Mouse (Mus musculus): ENCODE results near the gene Gm47841. TPM values are rescaled to one million over a fixed set of nuclear protein-coding genes. Genes with fewer than 3 reads are reported as not detected.
A peak's percentile ranks its signal among the peaks of the same experiment; 100 is the strongest.

The Gm47841 gene
- not detected in 2 replicates for total RNA-seq (2012; rRNA removed)

DNA sequence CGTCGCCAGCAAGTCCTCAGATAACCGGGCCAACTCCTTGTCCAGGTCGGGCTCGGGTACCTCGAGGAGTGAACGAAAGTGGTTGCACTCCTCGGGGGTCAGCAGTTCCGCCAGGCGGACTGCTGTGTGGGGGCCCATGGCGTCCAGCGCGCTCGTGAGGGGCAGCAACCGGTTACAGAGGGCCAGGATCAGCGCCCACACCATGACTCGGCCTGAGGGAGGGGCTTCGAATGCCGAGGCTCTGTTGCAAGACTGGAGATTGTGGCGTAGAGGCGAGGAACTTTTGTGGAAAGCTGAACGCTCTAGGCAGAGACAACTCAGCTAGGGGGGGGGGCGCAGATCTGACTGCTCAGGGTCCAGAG is at the start of gene Gm47841:
Gene Gm47841, minus strand, starts transcription at position 204 of the 362 bp plus-strand sequence.
- no peak for TF ChIP-seq ZNF384 (IDR thresholded peaks at IDR 0.05; ENCODE audit: low read depth, low read length)
- TF ChIP-seq HCFC1 (IDR thresholded peaks at IDR 0.05; ENCODE audit: borderline replicate concordance, insufficient read depth, low read length), result no peak
- no peak for TF ChIP-seq CHD2 (IDR thresholded peaks at IDR 0.05; ENCODE audit: low read depth, low read length)
- TF ChIP-seq MAFK (IDR thresholded peaks at IDR 0.05; ENCODE audit: insufficient read depth, low read depth, low read length), result no peak
- TF ChIP-seq ZC3H11A (IDR thresholded peaks at IDR 0.05; ENCODE audit: borderline replicate concordance, low read depth, low read length), result no peak
- in situ Hi-C loops (cut with MboI; ENCODE audit: low sequenced_read_pairs in 2 of 2, unreplicated experiment in 2 of 2), result no loop called here
- Histone ChIP-seq H3K9ac (ENCODE audit: insufficient read depth, low read depth, low read length, poor library complexity, severe bottlenecking) (peak within 1 kb of the TSS; percentile 67), H3K36me3 (ENCODE audit: control insufficient read depth, insufficient read depth, low read length, poor library complexity, severe bottlenecking) (no peaks in the 10 kb centered on the region), H3K4me1 (ENCODE audit: control insufficient read depth in 2 of 2, insufficient read depth in 2 of 2, low read length in 2 of 2, poor library complexity in 1 of 2) (peaks cover 0 to 8% of the 10 kb centered on the region in 2 experiments; a peak in 1 of 4 replicates), H3K9me3 (ENCODE audit: control insufficient read depth, insufficient read depth, low read depth, low read length) (no peaks in the 10 kb centered on the region), H3K4me3 (ENCODE audit: insufficient read depth in 1 of 2, low read depth in 1 of 2, low read length in 2 of 2, poor library complexity in 1 of 2, severe bottlenecking in 1 of 2) (peak within 1 kb of the TSS; percentile 63 to 68), H3K27ac (ENCODE audit: insufficient read depth, low read depth, low read length, poor library complexity, severe bottlenecking) (no peak within 1 kb of the TSS)
- DNase-seq (ENCODE audit: low read depth, low spot score), result no peak

DNA sequence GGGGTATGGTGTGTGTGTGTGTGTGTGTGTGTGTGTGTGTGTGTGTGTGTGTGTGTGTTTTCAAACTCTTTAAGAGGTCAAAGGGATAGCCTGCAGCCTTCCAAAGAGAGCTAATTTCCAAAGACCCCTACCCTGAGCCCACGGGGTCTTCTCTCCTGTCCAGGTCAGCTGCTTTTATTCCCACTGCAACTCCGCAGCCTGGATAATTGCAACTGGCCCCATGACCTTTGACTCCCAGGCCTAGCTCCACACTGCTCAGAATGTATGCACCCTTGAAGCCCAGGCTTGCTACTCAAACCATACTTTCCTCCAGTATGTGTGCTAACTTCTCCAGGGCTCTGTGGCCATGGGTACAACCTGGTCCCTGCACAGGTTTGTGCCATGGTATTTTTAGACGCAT is 48.2 kb upstream of the Gm47841 start:
- no peak overlapping the region for H3K4me3 ChIP-seq (ENCODE audit: insufficient read depth in 1 of 2, low read depth in 1 of 2, low read length in 2 of 2, poor library complexity in 1 of 2, severe bottlenecking in 1 of 2)
- peaks cover 20 to 40% of the 10 kb centered on the region in 2 experiments for H3K4me1 ChIP-seq (ENCODE audit: control insufficient read depth in 2 of 2, insufficient read depth in 2 of 2, low read length in 2 of 2, poor library complexity in 1 of 2)
- no peak overlapping the region for H3K27ac ChIP-seq (ENCODE audit: insufficient read depth, low read depth, low read length, poor library complexity, severe bottlenecking)
- in situ Hi-C loops (cut with MboI; ENCODE audit: low sequenced_read_pairs in 2 of 2, unreplicated experiment in 2 of 2), result no loop called here
- no peaks in the 10 kb centered on the region for H3K9me3 ChIP-seq (ENCODE audit: control insufficient read depth, insufficient read depth, low read depth, low read length)
- TF ChIP-seq MAFK (IDR thresholded peaks at IDR 0.05; ENCODE audit: insufficient read depth, low read depth, low read length) (no peak), CHD2 (IDR thresholded peaks at IDR 0.05; ENCODE audit: low read depth, low read length) (no peak), ZNF384 (IDR thresholded peaks at IDR 0.05; ENCODE audit: low read depth, low read length) (no peak)
- no peak for DNase-seq (ENCODE audit: low read depth, low spot score)
- H3K9ac ChIP-seq (ENCODE audit: insufficient read depth, low read depth, low read length, poor library complexity, severe bottlenecking), result no peak overlapping the region
- no peaks in the 10 kb centered on the region for H3K36me3 ChIP-seq (ENCODE audit: control insufficient read depth, insufficient read depth, low read length, poor library complexity, severe bottlenecking)

DNA sequence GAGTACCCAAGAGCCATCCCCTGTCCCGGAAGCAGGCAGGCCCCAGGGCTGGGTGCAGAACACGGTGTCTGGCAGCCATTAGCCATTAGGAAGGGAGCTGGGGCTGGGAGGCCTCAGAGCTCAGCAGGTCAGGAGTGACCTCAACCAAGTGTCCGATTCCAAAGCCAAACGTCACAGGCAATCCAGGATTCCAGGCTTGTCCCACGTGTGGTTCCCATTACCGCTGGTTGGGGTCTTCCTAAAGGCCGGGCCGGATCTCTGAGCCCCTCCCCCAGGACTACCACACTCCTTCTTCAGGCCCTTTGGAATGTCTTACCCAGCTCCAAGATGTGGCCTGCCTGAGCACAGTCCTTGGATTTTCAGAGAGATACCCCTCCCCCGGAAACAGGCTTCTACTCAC is 47.8 kb upstream of the Gm47841 start:
- H3K4me3 ChIP-seq (ENCODE audit: insufficient read depth in 1 of 2, low read depth in 1 of 2, low read length in 2 of 2, poor library complexity in 1 of 2, severe bottlenecking in 1 of 2), result peak overlapping the region in 1 of 2 experiments; percentile 2; a peak in 1 of 4 replicates
- peaks cover 20 to 40% of the 10 kb centered on the region in 2 experiments for H3K4me1 ChIP-seq (ENCODE audit: control insufficient read depth in 2 of 2, insufficient read depth in 2 of 2, low read length in 2 of 2, poor library complexity in 1 of 2)
- no peak for DNase-seq (ENCODE audit: low read depth, low spot score)
- H3K9me3 ChIP-seq (ENCODE audit: control insufficient read depth, insufficient read depth, low read depth, low read length), result no peaks in the 10 kb centered on the region
- no peaks in the 10 kb centered on the region for H3K36me3 ChIP-seq (ENCODE audit: control insufficient read depth, insufficient read depth, low read length, poor library complexity, severe bottlenecking)
- TF ChIP-seq ZNF384 (IDR thresholded peaks at IDR 0.05; ENCODE audit: low read depth, low read length) (no peak), ZC3H11A (IDR thresholded peaks at IDR 0.05; ENCODE audit: borderline replicate concordance, low read depth, low read length) (no peak), HCFC1 (IDR thresholded peaks at IDR 0.05; ENCODE audit: borderline replicate concordance, insufficient read depth, low read length) (no peak), CHD2 (IDR thresholded peaks at IDR 0.05; ENCODE audit: low read depth, low read length) (no peak), MAFK (IDR thresholded peaks at IDR 0.05; ENCODE audit: insufficient read depth, low read depth, low read length) (no peak)
- in situ Hi-C loops (cut with MboI; ENCODE audit: low sequenced_read_pairs in 2 of 2, unreplicated experiment in 2 of 2), result no loop called here
- H3K27ac ChIP-seq (ENCODE audit: insufficient read depth, low read depth, low read length, poor library complexity, severe bottlenecking), result peak overlapping the region; percentile 55; the same call in 1 of the 2 replicates
- H3K9ac ChIP-seq (ENCODE audit: insufficient read depth, low read depth, low read length, poor library complexity, severe bottlenecking), result peak overlapping the region; percentile 30; the same call in 1 of the 2 replicates

DNA sequence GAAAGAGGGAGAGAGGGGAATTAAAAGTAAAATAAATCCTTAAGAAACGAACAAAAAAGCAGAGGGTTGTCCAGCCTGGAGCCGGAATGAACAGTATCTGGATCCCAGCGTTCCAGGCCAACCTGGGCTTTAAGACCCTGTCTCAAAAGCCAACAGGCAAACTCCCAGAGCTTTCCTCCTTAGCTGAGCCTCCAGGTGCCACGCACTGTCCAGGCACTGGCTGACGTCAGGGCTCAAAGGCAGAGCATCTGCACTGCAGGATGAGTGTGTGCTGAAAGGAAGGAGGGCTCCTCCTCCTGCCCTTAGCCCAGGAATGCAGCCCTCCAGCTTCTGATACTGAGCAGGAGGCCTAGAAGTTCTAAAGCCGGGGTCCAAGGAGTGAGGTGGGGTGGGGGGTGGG is 46.8 kb upstream of the Gm47841 start:
- H3K4me1 ChIP-seq (ENCODE audit: control insufficient read depth in 2 of 2, insufficient read depth in 2 of 2, low read length in 2 of 2, poor library complexity in 1 of 2), result peaks cover 19 to 35% of the 10 kb centered on the region in 2 experiments
- DNase-seq (ENCODE audit: low read depth, low spot score), result no peak
- in situ Hi-C loops (cut with MboI; ENCODE audit: low sequenced_read_pairs in 2 of 2, unreplicated experiment in 2 of 2), result no loop called here

More for the DNA sequence above, 46.8 kb upstream of the Gm47841 start:
- Histone ChIP-seq H3K4me3 (ENCODE audit: insufficient read depth in 1 of 2, low read depth in 1 of 2, low read length in 2 of 2, poor library complexity in 1 of 2, severe bottlenecking in 1 of 2) (peak overlapping the region; percentile 63 to 70; a peak in 2 of 4 replicates), H3K9me3 (ENCODE audit: control insufficient read depth, insufficient read depth, low read depth, low read length) (no peaks in the 10 kb centered on the region), H3K36me3 (ENCODE audit: control insufficient read depth, insufficient read depth, low read length, poor library complexity, severe bottlenecking) (no peaks in the 10 kb centered on the region), H3K27ac (ENCODE audit: insufficient read depth, low read depth, low read length, poor library complexity, severe bottlenecking) (peak overlapping the region; percentile 55; the same call in 1 of the 2 replicates), H3K9ac (ENCODE audit: insufficient read depth, low read depth, low read length, poor library complexity, severe bottlenecking) (no peak overlapping the region; the same call in 1 of the 2 replicates)
- TF ChIP-seq HCFC1 (IDR thresholded peaks at IDR 0.05; ENCODE audit: borderline replicate concordance, insufficient read depth, low read length) (no peak), CHD2 (IDR thresholded peaks at IDR 0.05; ENCODE audit: low read depth, low read length) (no peak), MAFK (IDR thresholded peaks at IDR 0.05; ENCODE audit: insufficient read depth, low read depth, low read length) (no peak), ZNF384 (IDR thresholded peaks at IDR 0.05; ENCODE audit: low read depth, low read length) (no peak), ZC3H11A (IDR thresholded peaks at IDR 0.05; ENCODE audit: borderline replicate concordance, low read depth, low read length) (no peak)

All from ES-E14 (cell line).